Mouse (Mus musculus) bone marrow, adult 2 months (tissue): ENCODE results near the gene Cdk16.

ENCODE experiments used
- CTCF ChIP-seq: fragments of 200-500 bp; IDR thresholded peaks from 2 replicates; pipeline ENCODE4 v1.5.1; 2011; ENCODE audit warnings: low read length, control low read depth; ENCODE audit not compliant: control insufficient read depth, insufficient read depth
- POLR2A ChIP-seq: fragments of 200-500 bp; IDR thresholded peaks from 2 replicates; pipeline ENCODE4 v1.6.1; 2011; ENCODE audit warnings: low read depth, mild to moderate bottlenecking, control low read depth, low read length, borderline replicate concordance; ENCODE audit not compliant: control insufficient read depth

DNA sequence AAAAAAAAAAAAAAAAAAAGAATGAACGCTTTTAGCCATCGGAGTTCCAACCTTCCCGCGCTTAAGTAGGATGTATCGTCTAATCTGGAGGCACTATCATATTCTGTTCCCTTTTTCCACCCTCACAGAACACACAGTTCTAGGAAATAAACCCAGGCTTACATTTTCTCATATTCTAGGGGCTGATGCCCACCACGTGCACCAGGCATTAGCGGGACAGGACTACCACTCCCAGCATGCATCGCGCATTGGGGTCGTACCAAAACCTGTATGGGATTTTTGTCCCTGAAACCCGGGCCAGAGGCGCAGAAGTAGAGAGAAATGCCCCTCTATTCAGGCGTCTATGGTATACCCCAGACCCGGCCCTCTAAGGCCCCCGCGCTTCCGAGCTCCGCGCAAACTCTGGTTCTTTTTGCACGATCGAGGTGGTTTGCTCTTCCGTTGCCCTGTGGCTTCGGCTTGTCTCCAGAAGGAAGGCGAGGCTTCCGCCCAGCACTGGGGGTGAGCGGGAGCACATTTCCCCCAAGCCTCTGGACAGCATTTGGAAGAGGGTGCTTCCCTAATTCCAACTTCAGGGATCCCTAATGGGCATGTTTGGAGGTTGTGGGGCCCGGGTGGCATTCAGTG lies 29.6 kb upstream of the Cdk16 start, which contains the start of gene Uba1:
- TF ChIP-seq CTCF, result no peak
- TF ChIP-seq POLR2A, result peak; percentile 27; the same call in 1 of the 2 replicates
